Mouse (Mus musculus): ENCODE data around the gene Colq.

DNA sequence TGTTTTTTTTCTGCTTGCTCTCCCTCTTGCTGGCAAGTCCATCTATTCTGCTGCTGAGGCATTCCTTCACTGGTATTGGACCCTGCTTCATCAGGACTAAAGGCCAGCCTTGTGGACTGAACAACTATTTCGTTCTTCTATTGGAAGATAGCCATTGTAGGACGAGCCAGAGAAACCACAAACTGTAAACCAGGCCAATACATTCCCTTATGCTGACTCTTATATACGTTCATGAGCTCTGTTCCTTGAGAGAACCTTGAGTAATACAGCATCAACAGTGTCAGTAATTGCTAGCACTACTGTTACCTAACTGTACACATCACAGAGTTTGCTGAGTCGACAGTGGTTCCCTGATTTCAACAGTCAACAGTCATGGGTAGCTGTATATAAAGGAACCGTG lies 22.5 kb upstream of the Colq start:
- TF ChIP-seq POLR2A (IDR thresholded peaks at IDR 0.05; ENCODE audit: control insufficient read depth, low read depth, low read length), result no peak
- TF ChIP-seq CTCF (IDR thresholded peaks at IDR 0.05; ENCODE audit: control insufficient read depth, insufficient read depth, insufficient replicate concordance, low read depth, low read length), result no peak

Measured in testis, adult 2 months (tissue).